Mouse (Mus musculus) Muller cell, postnatal 12 days (primary cell): ENCODE results near the gene Gm6526.
"Not testable (repeated sequence)": the region's sequence is repeated elsewhere in the genome, so short reads cannot be mapped to it uniquely, and the experiment has no call there.

Source experiments
- DNase-seq: peaks from one replicate; pipeline ENCODE4 v3.0.0-alpha.2; 2015; ENCODE audit errors: inconsistent ontology term

Gene Gm6526

GRCm38 (mm10) chr14:43747566-43747965 is at the start of gene Gm6526:
TSS of gene Gm6526 (plus strand) at chr14:43747866.
- DNase-seq = not testable (repeated sequence)

GRCm38 (mm10) chr14:43727385-43727784 is 20.3 kb upstream of the Gm6526 start, which contains the start of gene Gm16506:
TSS of gene Gm16506 (minus strand) at chr14:43727485.
- DNase-seq = not testable (repeated sequence)

DNA sequence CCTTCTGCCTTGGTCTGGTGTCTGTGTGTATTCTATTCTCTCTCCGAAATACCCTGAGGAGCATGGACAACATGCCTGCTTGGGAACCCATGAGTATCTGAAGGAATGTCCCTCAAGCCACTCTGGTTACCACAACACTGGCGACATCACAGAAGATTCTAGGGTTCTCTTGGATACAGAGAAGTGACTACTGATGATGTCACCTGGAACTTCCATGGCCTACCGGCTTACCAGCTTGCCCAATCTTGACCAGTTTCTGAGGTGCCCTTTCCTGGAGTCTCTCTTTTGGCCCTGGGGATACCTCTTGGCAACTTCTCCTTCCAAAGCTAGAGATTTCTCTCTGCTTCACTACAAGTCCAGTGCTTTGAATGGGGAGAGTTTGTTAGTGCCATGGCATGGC is 37.0 kb downstream of the Gm6526 start, which contains the start of gene Gm8180:
Gene Gm8180 (minus strand): TSS at position 101 of the 400 bp plus-strand sequence.
- DNase-seq = not testable (repeated sequence)

DNA sequence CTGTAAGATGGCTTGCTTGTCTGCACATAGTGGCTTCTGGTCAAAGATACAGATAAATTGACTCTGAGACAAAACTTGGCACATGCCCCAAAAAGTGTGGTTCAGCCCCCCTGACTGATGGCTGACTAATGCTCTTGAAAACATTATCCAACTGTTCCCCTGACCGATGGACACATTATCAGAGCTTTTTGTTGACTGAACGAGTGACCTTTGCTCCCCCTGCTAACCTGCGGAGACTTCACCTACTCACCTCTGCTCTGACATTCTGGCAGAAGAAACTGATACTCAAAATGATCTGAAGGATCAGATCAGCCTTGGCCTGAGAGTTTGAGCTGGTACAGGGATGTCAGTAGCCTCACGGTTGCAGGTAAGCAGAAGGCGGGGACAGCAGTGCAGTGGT is 46.1 kb downstream of the Gm6526 start:
- not testable (repeated sequence) for DNase-seq

GRCm38 (mm10) chr14:43796069-43796904 is 48.6 kb downstream of the Gm6526 start:
- no peak for DNase-seq

DNA sequence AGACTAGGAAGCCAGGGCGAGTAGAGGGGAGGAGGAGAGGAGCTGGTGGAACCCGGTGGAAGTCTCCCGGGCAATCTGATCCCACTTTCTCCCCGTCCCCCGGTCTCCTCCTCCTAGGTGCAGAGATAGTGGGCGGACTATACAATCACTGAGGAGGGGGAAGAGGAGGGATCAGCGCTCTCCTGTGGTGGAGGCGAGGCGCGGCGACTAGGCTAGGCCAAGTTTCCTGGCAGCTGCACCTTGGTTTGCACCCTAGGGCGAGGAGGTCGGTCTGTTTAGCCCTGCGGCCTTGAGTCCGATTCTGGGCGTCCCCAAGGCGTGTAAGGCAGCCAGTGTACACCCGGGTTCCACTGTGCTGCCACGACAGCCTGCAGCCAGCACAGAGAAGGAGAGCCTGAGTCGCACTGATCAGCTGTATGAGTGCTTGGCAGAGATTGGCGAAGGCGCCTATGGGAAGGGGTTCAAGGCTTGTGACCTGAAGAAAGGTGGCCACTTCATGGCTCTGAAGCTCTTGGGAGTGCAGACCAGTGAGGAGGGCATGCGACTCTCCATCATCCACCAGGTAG is 49.3 kb downstream of the Gm6526 start:
- not testable (repeated sequence) for DNase-seq

GRCm38 (mm10) chr14:43804435-43804834 is 56.8 kb downstream of the Gm6526 start:
- DNase-seq = not testable (repeated sequence)
